Mouse (Mus musculus) gastrocnemius, adult 18-20 months (tissue): Measurements from ENCODE around the gene Plxna1. TPM values are rescaled to one million over a fixed set of nuclear protein-coding genes. Genes with fewer than 3 reads are reported as not detected.

Source experiments
- DNase-seq: peaks from one replicate; pipeline ENCODE4 v3.0.0; 2021; ENCODE audit warnings: low spot score
- total RNA-seq, 2 experiments: library from RNA; stranded (reverse); gene quantifications; 2 replicates each; pipeline ENCODE4 v1.2.3; 2021

The Plxna1 gene
- total RNA-seq, 2 experiments from 2014 or later, result 12.2 to 12.4 TPM

- no peak for DNase-seq
Measured at GRCm38 (mm10) chr6:89285116-89285515, 77.3 kb downstream of the Plxna1 start.

- no peak for DNase-seq
Measured at GRCm38 (mm10) chr6:89283095-89283494, 79.3 kb downstream of the Plxna1 start.

DNA sequence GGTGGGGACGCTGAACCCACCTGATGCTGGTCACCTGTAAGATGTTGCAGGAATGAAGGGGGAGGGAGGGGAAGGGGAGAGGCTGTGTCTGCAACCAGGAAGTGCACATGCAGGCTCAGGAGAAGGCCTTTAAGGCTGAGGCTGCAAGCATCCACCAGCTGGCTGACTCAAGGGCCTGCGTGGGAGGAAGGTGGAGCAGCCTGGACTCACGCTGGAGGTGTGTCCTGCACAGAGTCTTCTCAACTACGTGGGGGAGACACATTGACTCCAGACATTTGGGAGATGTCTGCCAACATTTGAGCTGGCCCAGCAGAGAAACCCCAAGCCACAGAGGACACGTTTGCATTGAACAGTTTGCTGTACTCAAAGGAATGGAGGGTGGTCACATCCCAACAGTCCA lies 79.8 kb downstream of the Plxna1 start:
- DNase-seq, result no peak

GRCm38 (mm10) chr6:89281492-89282332 lies 80.7 kb downstream of the Plxna1 start:
- DNase-seq, result no peak

DNA sequence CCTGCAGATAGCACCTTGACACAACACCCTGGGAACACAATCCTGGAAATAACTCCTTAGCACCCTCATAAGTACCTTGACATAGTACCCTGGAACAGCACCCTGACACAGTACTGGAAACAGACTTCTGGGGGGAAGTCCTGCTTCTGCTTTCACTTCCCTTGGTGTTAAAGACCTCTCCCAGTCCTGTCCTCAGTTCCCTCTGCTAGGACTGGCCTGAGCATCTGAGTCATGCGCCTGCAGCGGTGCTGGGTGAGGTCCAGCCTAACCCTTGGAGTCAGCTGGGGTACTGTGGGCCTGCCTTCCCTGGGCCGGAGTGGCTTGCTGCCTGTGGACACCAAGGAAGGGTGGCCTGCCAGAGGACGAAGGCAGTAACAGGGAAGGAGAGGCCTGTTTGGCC lies 81.9 kb downstream of the Plxna1 start:
- peak; percentile 34 for DNase-seq

- no peak for DNase-seq
Measured at GRCm38 (mm10) chr6:89271731-89272475, 90.5 kb downstream of the Plxna1 start.

GRCm38 (mm10) chr6:89267181-89267580 lies 95.2 kb downstream of the Plxna1 start:
- DNase-seq, result no peak

Other genes starting within 250 kb of the Plxna1 start
- gene Chchd6, start 233.0 kb upstream of the Plxna1 start, total RNA-seq, result 1 to 10 TPM; 3.7 to 4.7 TPM